Mouse (Mus musculus) adrenal gland, postnatal 25 days (tissue): ENCODE measurements around the gene Rhobtb3. TPM values are rescaled to one million over a fixed set of nuclear protein-coding genes. Genes with fewer than 3 reads are reported as not detected.

Experiments used
- DNase-seq: peaks from one replicate; pipeline ENCODE4 v3.0.0; 2021; ENCODE audit warnings: mixed read lengths
- long read RNA-seq: library from polyadenylated mRNA; stranded (forward); transcript quantifications from one replicate; pipeline ENCODE4 v2.0.0, GENCODE M21; 2021
- total RNA-seq: library from RNA; stranded (reverse); gene quantifications from 2 replicates; pipeline ENCODE4 v1.2.3, GENCODE M21; 2021

Rhobtb3 gene
- 7.7 and 9.3 TPM in 2 replicates for total RNA-seq
- long read RNA-seq, full-length matches to known transcripts = 4 of 6 reads
- long read RNA-seq, partial matches to known transcripts = 2 of 6 reads
- long read RNA-seq, other reads (novel, unspliced or antisense) = 0 of 6 reads

GRCm38 (mm10) chr13:75943189-75944043 is at the start of gene Rhobtb3:
Rhobtb3 (minus strand) TSS chr13:75943925.
- peak; percentile 77 for DNase-seq

- DNase-seq = no peak
Observed at GRCm38 (mm10) chr13:75992169-75993028, 48.7 kb upstream of the Rhobtb3 start.

DNA sequence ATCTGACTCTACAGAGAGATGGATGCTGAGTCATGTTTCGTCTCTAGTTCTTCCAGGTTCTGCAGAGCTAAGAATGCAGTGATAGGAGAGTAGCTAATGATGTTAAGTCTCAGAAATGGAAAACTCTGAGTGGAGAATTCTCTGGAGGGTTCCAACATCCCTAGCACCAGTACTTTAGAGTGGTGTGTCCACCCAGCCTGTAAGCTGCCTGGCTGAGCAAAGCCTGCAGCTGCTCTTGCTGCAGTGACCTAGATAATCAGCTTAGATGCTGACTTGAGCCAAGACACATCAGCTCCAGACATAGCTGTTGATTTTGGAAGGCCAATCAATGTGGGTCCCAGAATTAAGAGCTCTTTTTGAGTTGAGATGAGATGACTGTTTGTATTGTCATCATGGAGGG is 44.4 kb upstream of the Rhobtb3 start:
- no peak for DNase-seq

DNA sequence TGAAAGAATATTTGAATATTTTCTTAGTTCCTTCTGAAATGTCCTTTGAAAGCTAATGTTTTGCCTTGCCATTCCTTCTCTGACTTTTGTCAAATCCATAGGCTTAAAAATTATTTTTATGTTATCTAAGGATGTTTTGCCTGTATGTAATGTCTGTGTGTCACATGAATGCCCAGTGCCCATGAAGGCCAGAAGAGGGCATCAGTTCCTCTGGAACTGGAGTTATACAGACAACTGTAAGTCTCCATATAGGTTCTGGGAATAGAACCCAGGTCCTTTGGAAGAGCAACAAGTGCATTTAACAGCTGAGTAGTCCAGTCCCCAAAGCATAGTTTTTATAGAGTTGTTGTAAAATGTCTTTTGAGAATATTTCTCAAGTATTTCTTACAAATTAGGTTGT is 38.2 kb upstream of the Rhobtb3 start:
- DNase-seq = no peak

GRCm38 (mm10) chr13:75976649-75977048 is 32.9 kb upstream of the Rhobtb3 start:
- no peak for DNase-seq

DNA sequence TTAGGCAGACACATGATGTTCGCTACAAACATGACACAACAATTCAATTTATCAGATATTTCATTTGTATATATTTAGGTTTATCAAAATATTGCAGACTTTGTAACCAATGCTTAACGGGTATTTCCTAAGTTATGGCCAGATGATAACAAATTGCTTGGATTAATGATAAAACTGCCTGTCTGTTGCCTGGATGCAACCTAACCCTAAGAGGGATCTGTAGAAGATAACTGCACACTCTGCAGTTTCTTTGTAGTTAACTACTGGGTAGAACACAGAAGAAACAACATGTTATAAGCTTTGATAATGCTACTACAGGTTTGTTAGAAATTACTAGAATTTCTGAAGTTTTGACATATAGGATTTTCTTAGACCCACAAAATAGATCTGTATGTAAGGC is 32.5 kb upstream of the Rhobtb3 start:
- no peak for DNase-seq

DNA sequence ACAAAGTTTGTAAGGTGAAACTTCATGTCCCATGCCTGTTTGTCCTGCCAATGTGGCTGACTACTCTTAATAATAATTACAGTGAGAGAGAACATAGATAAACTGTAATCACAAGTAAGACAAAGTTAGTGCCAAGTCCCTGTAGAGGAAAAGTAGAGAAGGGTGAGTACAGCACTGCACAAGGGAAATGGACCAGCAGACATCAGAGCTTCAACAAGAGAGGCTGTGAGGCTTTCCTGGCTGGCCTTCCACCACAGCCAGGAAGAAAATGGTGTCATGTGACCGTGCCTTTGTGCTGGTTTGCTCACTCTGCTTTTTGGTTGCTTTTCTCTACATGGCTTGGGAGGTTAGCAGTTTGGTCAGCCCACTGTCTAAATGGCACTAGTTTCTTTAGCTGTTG is 31.9 kb upstream of the Rhobtb3 start:
- DNase-seq = no peak

GRCm38 (mm10) chr13:75974481-75974880 is 30.8 kb upstream of the Rhobtb3 start:
- DNase-seq = no peak

- DNase-seq = no peak
Observed at GRCm38 (mm10) chr13:75966850-75967249, 23.1 kb upstream of the Rhobtb3 start, which contains the start of gene Spata9. Spata9 (plus strand) TSS chr13:75967150.

- no peak for DNase-seq
Observed at GRCm38 (mm10) chr13:75955357-75955992, 11.8 kb upstream of the Rhobtb3 start.

- DNase-seq = no peak
Observed at GRCm38 (mm10) chr13:75950295-75950694, 6.6 kb upstream of the Rhobtb3 start.

DNA sequence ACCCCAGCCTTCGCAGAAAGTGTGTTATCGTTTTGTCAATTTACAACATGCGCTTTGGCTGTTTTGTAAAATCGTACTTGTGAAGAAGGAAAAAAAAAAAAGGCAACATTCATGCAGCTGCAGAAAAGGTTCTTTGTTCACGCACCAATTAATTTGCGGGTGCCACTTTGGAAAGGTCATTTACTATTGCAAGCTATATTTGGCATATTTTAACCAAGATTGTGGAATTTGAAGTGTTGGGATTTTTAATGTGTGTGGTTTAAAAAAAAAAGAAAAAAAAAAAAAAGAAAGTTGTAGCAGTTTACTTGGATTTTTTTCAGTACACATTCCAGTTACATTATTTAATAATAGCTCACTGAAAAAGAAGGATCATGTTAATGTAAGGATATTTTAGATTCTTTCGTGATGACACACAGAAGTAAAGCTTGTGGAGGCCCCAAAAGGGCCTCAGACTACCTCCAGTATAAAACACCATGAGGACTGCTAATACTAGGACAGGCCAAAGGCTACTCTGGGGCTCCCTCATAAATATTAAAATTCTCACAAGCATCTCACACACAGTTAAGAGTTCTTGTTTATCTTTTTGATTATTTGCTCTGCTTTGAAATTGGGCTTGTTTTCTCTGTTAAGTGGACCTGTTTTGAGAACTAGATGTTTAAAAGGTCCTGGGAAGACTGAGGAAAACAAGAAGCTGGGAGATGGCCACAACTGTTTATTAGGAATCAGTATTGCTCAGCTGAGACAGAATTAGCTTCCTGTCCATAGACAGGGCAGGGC is 507 bp upstream of the Rhobtb3 start:
- DNase-seq = no peak

- DNase-seq = no peak
Observed at GRCm38 (mm10) chr13:75942731-75943130, 994 bp downstream of the Rhobtb3 start.

DNA sequence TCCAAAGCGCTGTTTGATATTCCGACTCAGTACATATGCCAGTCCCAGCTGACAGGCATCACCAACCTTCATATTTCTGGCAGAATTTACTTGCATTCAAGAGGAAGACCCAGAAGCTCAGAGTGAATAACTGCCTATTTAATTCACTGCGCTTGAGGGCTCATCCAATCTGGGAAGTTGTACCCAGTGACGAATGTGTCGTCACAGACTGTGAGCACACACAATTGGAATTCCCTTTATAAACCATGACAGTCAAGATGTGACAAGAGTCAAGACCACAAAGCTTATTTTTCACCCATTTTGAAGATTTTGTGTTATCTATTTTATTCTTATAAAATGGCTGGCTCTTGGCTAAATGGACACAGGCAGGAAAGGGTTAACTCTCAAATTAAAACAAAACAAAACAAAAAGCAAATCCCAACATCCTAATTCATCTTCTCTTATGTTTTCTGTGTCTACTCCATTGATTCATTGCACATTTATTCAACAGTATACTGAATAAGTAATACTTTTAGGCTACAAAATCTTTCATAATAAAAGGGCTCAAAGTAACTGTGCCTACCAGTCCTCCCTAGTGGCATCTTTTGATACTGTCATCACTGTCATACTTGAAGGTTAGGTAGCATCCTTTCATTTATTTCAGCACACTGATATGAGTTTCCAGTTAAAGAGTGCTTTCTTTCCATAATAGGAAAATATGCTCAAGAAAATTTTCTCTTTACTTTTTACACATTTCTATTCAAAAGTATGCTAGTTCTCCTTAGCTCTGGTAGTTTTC is 2.0 kb downstream of the Rhobtb3 start:
- DNase-seq = no peak

DNA sequence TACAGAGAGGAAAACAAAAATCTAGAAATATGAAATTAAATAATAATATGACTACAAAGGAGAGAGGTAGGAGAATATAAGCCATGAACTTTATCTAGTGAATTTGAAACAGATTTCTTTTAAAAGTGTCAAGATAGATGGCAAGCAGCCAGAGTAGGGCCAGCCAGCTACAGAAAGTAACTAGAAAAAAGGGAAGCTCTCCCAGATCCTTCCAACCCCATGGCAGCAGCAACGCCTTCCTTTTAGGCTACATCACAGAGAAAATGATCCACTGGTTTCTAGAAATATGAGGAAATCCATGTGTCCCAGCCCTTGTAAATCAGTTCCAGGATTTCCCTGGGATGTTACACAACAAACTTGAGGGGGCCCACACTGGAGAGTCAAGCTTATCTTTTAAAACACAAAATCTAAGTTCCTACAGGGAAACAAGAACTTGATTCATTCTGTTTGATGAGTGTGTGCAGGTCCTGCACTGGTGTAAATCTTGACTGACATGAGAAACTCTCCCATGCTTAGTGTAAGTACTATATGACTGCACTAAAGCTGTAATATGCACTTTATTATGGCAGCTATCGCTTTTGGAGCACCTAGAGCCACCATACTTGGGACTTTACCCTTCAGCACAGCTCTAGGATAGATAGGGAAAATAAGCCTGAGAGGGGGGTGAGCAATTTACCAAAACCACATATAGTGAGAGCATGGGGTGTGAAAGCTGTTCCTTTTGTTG is 2.8 kb downstream of the Rhobtb3 start:
- DNase-seq = no peak

DNA sequence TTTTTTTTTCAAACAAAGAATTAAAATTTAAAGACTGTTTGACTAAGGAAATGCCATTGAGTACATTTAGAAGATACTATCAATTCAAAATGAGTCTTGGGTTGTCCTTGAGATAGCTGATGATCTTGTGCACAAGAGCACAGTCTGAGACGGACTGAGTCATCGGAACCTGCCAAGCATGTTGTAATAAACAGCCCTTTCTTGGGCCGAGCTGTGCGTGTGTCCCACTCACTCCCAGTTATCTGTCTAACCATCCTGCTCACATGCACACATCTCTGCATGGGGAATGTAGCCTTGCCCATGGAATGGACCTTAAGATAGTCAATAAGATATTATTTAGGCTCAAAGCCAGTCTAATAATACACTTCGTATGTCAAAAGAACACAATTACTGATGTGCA is 4.9 kb downstream of the Rhobtb3 start:
- no peak for DNase-seq

DNA sequence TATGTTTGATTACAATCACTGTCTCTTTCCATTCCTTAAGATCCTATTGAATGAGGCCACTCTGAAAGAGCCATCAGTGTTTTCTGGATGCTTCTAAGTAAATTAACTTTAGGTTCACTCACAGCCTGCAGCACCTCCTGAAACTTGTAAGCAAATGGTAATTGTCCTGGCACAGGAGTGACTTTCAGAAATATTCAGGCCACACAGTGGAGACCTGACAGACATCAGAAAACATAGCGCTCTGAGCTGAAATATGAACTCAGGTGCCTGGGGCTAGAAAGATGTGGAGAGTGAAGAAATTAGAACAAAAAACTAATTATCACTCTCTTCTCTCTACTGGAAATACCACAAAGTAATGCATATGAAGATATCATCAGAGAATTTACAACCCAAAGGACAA is 10.4 kb downstream of the Rhobtb3 start:
- DNase-seq = no peak

DNA sequence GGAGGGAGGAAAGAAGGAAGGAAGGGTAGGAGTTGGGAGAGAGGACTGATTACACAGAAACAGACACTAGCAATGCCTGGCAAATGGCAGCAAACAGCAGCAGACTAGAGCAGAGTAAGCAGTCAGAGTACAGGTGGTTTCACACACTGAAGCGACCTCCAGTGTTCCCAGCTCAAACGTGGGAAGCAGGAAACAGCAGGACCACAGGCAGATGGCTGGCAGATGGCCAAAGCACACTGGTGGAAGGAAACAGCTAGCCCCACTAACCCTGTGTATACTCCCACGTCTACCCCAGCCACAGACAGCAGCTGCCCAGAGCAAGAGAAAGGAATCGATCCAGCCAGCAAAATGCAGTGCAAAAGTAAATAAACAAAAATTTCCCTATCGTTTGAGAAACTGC is 12.7 kb downstream of the Rhobtb3 start:
- peak; percentile 17 for DNase-seq

GRCm38 (mm10) chr13:75930660-75931059 is 13.1 kb downstream of the Rhobtb3 start:
- no peak for DNase-seq

- DNase-seq = no peak
Observed at GRCm38 (mm10) chr13:75930023-75930422, 13.7 kb downstream of the Rhobtb3 start.
